Mouse (Mus musculus): ENCODE data around the gene Abcf2.
A peak's percentile ranks its signal among the peaks of the same experiment; 100 is the strongest.

Abcf2 gene

DNA sequence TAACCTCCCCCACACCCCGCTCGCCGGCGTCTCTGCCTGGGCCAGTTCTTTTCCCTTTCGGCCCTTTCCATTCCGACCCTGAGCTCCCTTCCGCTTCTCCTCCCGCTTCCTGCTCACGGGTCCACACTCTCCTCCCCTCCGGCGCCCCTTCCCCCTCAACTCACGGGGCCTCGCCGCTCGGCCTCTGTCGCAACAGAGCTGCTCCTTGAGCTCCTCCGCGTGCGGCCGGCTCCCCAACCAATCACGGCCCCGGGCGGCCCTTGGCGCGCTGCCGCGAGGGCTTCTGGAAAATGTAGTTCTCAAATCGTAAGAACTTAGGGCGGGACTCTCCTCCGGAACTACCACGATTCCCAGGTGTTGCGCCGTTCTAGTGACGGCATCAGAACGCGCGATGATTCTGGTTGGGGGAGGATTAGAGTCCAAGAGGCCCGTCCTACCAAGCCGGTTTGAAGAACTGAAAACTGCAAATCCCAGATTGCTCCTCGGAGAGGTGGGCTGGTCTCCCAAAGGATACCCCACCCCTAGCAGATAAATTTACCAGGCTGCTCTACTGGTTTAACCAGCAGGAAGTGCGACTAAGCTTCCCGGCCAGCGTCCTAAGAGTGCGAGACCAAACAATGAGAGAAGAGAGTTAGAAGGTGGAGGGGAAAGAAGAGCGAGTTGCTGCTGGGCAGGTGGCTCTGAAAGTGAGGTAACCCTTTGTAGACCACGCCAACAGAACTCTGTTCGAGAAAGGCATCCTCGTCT, at the start of gene Abcf2:
Gene Abcf2 (minus strand): TSS at position 285 of the 747 bp plus-strand sequence.
- DNase-seq: peak; percentile 100

- DNase-seq: no peak
These were observed 47.5 kb upstream of the Abcf2 start for GRCm38 (mm10) chr5:24624822-24625120.

- peak; percentile 98 for DNase-seq
These were observed 46.9 kb upstream of the Abcf2 start, which contains the start of gene Smarcd3 for GRCm38 (mm10) chr5:24623986-24624821. Gene Smarcd3 (minus strand): TSS chr5:24624411.

- DNase-seq: peak; percentile 95
These were observed 46.0 kb upstream of the Abcf2 start for GRCm38 (mm10) chr5:24623041-24623985.

GRCm38 (mm10) chr5:24622386-24623040, 45.2 kb upstream of the Abcf2 start:
- peak; percentile 69 for DNase-seq

DNA sequence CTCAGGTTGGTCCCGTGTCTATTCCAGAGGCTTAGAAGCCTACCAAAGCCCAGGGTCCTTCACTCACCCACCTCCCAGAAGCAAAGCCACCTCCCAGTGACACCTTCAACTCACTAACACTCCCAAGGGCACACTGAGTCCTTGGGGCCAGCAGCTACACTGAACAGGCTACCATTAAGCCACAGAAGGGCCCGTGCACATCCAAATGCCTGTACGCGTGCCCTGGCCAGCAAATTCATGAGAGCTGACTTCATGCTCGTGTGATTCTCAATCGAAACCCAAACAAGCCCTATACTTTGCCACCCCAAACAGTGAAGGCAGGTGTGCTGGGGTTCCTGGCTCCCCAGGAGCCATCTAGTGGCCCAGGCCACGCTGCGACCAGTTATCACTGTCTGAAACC, 43.4 kb upstream of the Abcf2 start:
- DNase-seq: peak; percentile 26

DNA sequence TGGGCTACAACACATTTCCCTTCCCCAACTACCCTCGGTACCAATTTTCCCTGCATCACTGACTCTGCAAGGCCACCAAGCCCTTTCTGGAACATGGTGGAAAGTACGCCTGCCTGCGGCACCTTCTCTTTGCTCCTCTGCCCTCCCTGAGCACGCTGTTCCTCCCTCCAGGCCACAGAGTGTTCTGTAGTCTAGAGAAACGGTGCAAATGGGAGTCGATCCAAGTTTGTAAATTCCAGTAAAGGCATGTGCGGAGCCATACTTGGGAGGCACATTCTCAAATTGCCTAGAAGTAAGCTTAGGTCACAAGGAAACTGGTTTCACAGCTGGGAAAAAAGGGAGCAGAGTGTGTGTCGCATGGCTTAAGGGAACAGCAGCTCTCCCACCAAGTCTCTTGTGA, 42.8 kb upstream of the Abcf2 start:
- peak; percentile 26 for DNase-seq

- DNase-seq: peak; percentile 20
These were observed 41.7 kb upstream of the Abcf2 start for GRCm38 (mm10) chr5:24618921-24619320.

GRCm38 (mm10) chr5:24615097-24615496, 37.8 kb upstream of the Abcf2 start:
- DNase-seq: peak; percentile 9

DNA sequence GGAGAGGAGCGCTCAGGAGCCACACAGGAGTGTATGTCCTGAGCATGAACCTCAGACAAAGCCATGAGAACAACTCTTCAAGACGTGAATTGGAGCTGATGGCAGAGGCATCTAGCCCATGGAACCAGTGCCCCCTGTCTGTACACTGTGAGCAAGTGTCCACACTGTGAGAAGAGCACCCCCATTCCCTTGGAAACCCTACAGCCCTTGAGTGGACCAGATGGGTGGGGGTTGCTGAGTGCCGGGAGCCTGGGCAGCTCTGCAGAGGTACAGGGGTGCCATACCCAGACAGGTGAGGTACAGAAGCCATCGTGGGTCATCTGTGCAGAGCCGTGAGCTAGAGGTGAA, 35.0 kb upstream of the Abcf2 start:
- no peak for DNase-seq

DNA sequence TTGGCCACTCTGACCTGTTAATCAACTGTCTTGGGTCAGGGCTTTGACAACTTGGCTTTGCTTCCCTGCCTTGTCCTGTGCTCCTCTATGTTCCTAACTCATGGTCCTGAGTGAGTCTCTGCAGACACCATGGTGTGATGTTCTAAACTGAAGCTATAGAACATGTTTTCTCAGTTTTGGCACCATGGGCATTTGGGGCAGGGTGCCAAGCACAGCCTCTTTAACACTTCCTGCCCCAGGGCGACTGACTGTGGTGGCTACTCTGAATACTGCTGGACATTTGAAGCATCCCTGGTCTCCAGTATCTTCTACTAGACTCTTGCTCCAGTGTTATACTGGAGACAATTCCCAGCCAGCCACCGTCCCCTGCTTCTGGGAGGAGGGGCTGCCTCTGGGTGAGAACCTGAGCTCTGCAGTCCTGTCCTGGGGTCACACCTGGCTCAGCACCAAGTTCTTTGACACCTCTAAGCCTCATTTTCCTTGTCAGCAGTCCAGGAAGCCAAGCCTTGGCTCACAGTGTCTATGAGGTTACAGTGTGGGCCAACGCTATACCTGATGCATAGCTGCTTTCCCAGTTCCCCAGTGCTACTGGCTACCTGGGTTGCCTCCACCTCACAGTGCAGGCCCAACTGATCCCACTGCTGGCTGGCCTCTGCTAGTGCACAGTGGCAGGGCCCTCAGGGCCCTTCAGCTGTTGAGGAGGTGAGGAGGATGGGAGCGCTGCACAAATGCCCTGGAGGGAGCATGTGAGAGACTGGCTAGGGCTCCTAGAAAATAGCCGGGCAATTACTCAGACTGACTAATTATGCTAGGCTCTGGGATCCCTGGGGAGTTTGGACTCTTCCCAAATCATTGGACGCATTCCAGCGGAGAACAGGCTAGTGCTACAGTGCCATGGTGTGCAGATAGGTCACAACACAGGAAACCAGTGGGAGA, 34.4 kb upstream of the Abcf2 start:
- DNase-seq: peak; percentile 87

DNA sequence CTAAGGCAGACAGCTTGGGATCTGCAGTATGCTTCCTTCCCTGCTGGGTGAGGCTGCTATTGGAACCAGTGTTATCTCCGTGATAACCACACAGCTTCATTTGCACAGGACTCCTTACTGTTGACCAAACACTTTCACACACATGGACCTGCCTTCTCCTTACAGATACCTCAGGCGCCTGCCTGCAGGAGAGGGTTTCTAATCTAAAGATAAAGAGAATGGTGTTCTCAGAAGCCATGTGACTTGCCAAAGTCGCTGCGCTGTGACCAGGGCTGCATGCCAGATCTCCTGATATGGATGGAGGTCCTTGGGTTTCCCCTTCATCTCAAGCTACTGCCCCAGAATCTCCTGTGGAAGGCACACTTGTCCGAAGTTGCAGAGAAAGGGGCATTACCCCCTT, 32.1 kb upstream of the Abcf2 start:
- DNase-seq: no peak

DNA sequence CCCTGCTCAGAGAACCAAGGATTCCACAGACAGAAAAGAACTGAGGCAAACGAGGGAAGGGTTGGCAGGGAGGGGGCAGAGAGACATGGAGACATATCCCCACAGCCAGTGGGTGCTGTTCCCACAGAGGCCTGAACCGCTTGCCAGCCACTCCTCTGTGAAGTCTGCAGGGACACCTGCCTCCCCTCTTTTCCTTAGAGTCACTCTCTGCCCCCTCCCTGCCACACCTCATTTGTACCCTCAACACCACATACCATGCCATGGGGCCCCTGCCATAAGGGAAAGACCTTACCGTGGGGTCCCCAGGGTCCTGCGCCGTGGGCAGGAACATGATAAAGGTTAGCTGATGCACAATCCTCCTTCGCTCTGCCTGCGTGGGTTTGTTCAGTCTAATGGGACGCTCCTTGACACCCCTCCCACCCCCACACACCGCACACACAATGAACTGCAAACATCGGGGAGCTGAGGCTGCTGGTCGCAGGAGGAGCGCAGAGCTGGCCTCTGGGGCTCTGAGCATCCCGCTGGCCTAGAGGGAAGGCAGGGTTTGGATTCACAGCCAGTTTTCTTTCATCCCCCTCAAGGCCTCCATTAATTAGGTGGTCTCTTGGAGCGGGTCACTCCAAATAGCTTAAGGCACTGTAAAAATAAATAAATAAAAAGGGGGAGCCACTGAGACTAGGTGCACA, 28.9 kb upstream of the Abcf2 start:
- DNase-seq: no peak

DNA sequence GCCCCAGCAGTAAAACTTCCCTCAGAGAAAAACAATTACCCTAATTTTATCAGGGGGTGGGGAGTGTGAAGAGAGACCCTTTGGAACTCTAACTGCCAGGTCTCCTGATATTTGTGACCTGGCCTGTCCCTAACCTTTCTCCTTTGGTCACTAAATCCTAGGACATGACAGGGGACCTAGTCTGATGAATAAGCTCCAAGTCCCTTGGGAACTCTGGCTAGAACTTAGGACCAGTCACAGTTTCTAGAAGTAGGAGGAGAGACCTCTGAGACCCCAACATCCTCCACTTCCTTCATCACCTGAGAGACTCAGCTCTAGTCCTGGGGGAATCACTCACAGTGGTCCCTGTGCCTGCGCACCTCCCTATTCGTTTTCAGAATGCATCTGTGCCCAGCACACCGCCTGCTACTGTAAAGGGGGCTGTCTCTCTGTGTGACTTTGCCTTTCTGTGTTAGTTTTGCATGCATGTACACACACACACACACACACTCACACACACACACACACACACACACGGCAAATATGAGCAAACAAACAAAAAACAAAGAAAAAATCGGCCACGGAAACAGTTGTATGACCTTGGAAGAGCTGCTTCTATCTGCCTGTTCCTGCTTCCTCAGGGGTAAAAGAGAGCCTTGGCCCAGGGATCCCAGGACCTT, 28.2 kb upstream of the Abcf2 start:
- DNase-seq: no peak

- DNase-seq: peak; percentile 78
These were observed 27.4 kb upstream of the Abcf2 start for GRCm38 (mm10) chr5:24604656-24605100.

- DNase-seq: no peak
These were observed 26.9 kb upstream of the Abcf2 start for GRCm38 (mm10) chr5:24604080-24604655.

- DNase-seq: peak; percentile 58
These were observed 26.3 kb upstream of the Abcf2 start for GRCm38 (mm10) chr5:24603431-24604010.

GRCm38 (mm10) chr5:24602751-24603343, 25.6 kb upstream of the Abcf2 start:
- DNase-seq: peak; percentile 81
